Mouse (Mus musculus) liver, adult 2 months (tissue): Measurements from ENCODE around the gene Urgcp.

ENCODE experiments used
- CTCF ChIP-seq: fragments of 200-500 bp; IDR thresholded peaks from 2 replicates; pipeline ENCODE4 v1.5.1; 2011; ENCODE audit warnings: low read depth, low read length, control low read depth
- POLR2A ChIP-seq: fragments of 200-500 bp; IDR thresholded peaks from 2 replicates; pipeline ENCODE4 v1.6.1; 2011; ENCODE audit warnings: low read length, control low read depth; ENCODE audit not compliant: insufficient read depth; ENCODE audit errors: extremely low read depth

GRCm38 (mm10) chr11:5790431-5790830 lies 28.3 kb upstream of the Urgcp start:
- no peak for TF ChIP-seq CTCF
- TF ChIP-seq POLR2A, result no peak
